Mouse (Mus musculus) MEL (cell line): ENCODE results near the gene Aqp8. TPM values are rescaled to one million over a fixed set of nuclear protein-coding genes. Genes with fewer than 3 reads are reported as not detected.

ENCODE experiments used
- DNase-seq: peaks from one replicate; pipeline ENCODE4 v3.0.0; 2011; ENCODE audit warnings: low read depth, low spot score
- H3K27ac ChIP-seq: 2 replicates; pipeline ENCODE4 v1.5.1; 2012; ENCODE audit warnings: low read depth, mild to moderate bottlenecking, control low read depth, low read length, moderate library complexity; ENCODE audit not compliant: control insufficient read depth
- H3K27me3 ChIP-seq, 2 experiments: fragments of 150-350 bp in 1 of 2; sonication (generic) in 1 of 2; 2 replicates each; pipeline ENCODE4 v1.6.1; 2012; ENCODE audit warnings: low read length in 2 of 2, mild to moderate bottlenecking in 2 of 2, improper control_type of control experiment in 1 of 2, moderate library complexity in 1 of 2; ENCODE audit not compliant: insufficient read depth in 2 of 2, control insufficient read depth in 1 of 2
- H3K36me3 ChIP-seq, 2 experiments: 2 replicates each; pipeline ENCODE4 v1.6.1; 2012 to 2014; ENCODE audit warnings: low read length in 2 of 2, improper control_type of control experiment in 1 of 2, inconsistent platforms in 1 of 2, mild to moderate bottlenecking in 1 of 2; ENCODE audit not compliant: insufficient read depth in 2 of 2, control insufficient read depth in 1 of 2
- H3K4me1 ChIP-seq, 2 experiments: fragments of 150-350 bp in 1 of 2; sonication (generic) in 1 of 2; 2 replicates each; pipeline ENCODE4 v1.6.1; 2012; ENCODE audit warnings: low read length in 2 of 2, improper control_type of control experiment in 1 of 2, mild to moderate bottlenecking in 1 of 2; ENCODE audit not compliant: insufficient read depth in 2 of 2, control insufficient read depth in 1 of 2
- H3K4me3 ChIP-seq, 2 experiments: fragments of 150-350 bp in 1 of 2; sonication (generic) in 1 of 2; 2 replicates each; pipeline ENCODE4 v1.5.1; 2012; ENCODE audit warnings: low read depth in 2 of 2, low read length in 2 of 2, mild to moderate bottlenecking in 2 of 2, moderate library complexity in 2 of 2, control low read depth in 1 of 2, improper control_type of control experiment in 1 of 2; ENCODE audit not compliant: control insufficient read depth in 1 of 2, insufficient read depth in 1 of 2
- H3K79me2 ChIP-seq: 2 replicates; pipeline ENCODE4 v1.6.1; 2012; ENCODE audit warnings: mild to moderate bottlenecking, low read length, moderate library complexity; ENCODE audit not compliant: control insufficient read depth, poor library complexity, insufficient read depth
- H3K9ac ChIP-seq: 2 replicates; pipeline ENCODE4 v1.6.1; 2012; ENCODE audit warnings: low read depth, mild to moderate bottlenecking, control low read depth, low read length, moderate library complexity; ENCODE audit not compliant: control insufficient read depth, poor library complexity, severe bottlenecking
- H3K9me3 ChIP-seq: fragments of 150-350 bp; sonication (generic); replicated peaks from 2 replicates; pipeline ENCODE4 v1.6.1; 2012; ENCODE audit warnings: mild to moderate bottlenecking, low read length, improper control_type of control experiment, moderate library complexity; ENCODE audit not compliant: insufficient read depth
- BHLHE40 ChIP-seq: IDR thresholded peaks from 2 replicates; pipeline ENCODE4 v1.6.1; 2012; ENCODE audit warnings: low read depth, mild to moderate bottlenecking, inconsistent platforms, low read length, improper control_type of control experiment, borderline replicate concordance
- CHD1 ChIP-seq: IDR thresholded peaks from 2 replicates; pipeline ENCODE4 v1.6.1; 2012; ENCODE audit warnings: low read depth, mild to moderate bottlenecking, inconsistent platforms, low read length, improper control_type of control experiment
- CHD2 ChIP-seq: IDR thresholded peaks from 2 replicates; pipeline ENCODE4 v1.6.1; 2011; ENCODE audit warnings: low read length, improper control_type of control experiment
- CTCF ChIP-seq, 3 experiments: IDR thresholded peaks in 2 of 3; conservative IDR thresholded peaks in 1 of 3; 2 replicates each; pipeline ENCODE4 v1.5.1; 2011 to 2012; ENCODE audit warnings: low read length in 3 of 3, low read depth in 2 of 3, mild to moderate bottlenecking in 2 of 3, improper control_type of control experiment in 1 of 3, inconsistent platforms in 1 of 3, mixed read lengths in 1 of 3, moderate library complexity in 1 of 3; ENCODE audit not compliant: control insufficient read depth in 1 of 3, insufficient read depth in 1 of 3, poor library complexity in 1 of 3, severe bottlenecking in 1 of 3
- ELF1 ChIP-seq: IDR thresholded peaks from 2 replicates; pipeline ENCODE4 v1.6.1; 2014; ENCODE audit warnings: low read depth, mild to moderate bottlenecking, inconsistent platforms, low read length, improper control_type of control experiment, moderate library complexity
- ETS1 ChIP-seq: IDR thresholded peaks from 2 replicates; pipeline ENCODE4 v1.6.1; 2012; ENCODE audit warnings: low read depth, mild to moderate bottlenecking, inconsistent platforms, low read length, improper control_type of control experiment, moderate library complexity
- GATA1 ChIP-seq: IDR thresholded peaks from 2 replicates; pipeline ENCODE4 v1.6.1; 2011; ENCODE audit warnings: low read depth, low read length, improper control_type of control experiment
- HCFC1 ChIP-seq: IDR thresholded peaks from 2 replicates; pipeline ENCODE4 v1.6.1; 2012; ENCODE audit warnings: low read depth, mild to moderate bottlenecking, inconsistent platforms, low read length, improper control_type of control experiment, moderate library complexity
- MAX ChIP-seq: IDR thresholded peaks from 2 replicates; pipeline ENCODE4 v1.6.1; 2011; ENCODE audit warnings: low read length, improper control_type of control experiment
- MEF2A ChIP-seq: IDR thresholded peaks from 2 replicates; pipeline ENCODE4 v1.6.1; 2014; ENCODE audit warnings: low read depth, mild to moderate bottlenecking, inconsistent platforms, low read length, improper control_type of control experiment; ENCODE audit not compliant: poor library complexity, insufficient replicate concordance, severe bottlenecking; ENCODE audit errors: extremely low read depth
- MYB ChIP-seq: IDR thresholded peaks from 2 replicates; pipeline ENCODE4 v1.6.1; 2011; ENCODE audit warnings: mild to moderate bottlenecking, low read depth, low read length, improper control_type of control experiment
- MYC ChIP-seq: IDR thresholded peaks from 2 replicates; pipeline ENCODE4 v1.6.1; 2011; ENCODE audit warnings: low read depth, mild to moderate bottlenecking, low read length, improper control_type of control experiment, moderate library complexity
- NELFE ChIP-seq: IDR thresholded peaks from 2 replicates; pipeline ENCODE4 v1.6.1; 2011; ENCODE audit warnings: low read depth, low read length, improper control_type of control experiment
- NRF1 ChIP-seq: IDR thresholded peaks from 2 replicates; pipeline ENCODE4 v1.6.1; 2014; ENCODE audit warnings: low read depth, mild to moderate bottlenecking, inconsistent platforms, low read length, improper control_type of control experiment, moderate library complexity; ENCODE audit not compliant: poor library complexity, insufficient read depth, severe bottlenecking
- POLR2AphosphoS2 ChIP-seq: IDR thresholded peaks from 2 replicates; pipeline ENCODE4 v1.6.1; 2011; ENCODE audit warnings: low read length, improper control_type of control experiment
- POLR2AphosphoS5 ChIP-seq: IDR thresholded peaks from 2 replicates; pipeline ENCODE4 v1.6.1; 2012; ENCODE audit warnings: low read depth, borderline replicate concordance, mild to moderate bottlenecking, inconsistent platforms, low read length, moderate library complexity, mixed read lengths
- RAD21 ChIP-seq: IDR thresholded peaks from 2 replicates; pipeline ENCODE4 v1.6.1; 2011; ENCODE audit warnings: mild to moderate bottlenecking, low read depth, low read length, improper control_type of control experiment
- RCOR1 ChIP-seq: IDR thresholded peaks from 2 replicates; pipeline ENCODE4 v1.6.1; 2012; ENCODE audit warnings: low read depth, mild to moderate bottlenecking, inconsistent platforms, low read length, improper control_type of control experiment
- SIN3A ChIP-seq: IDR thresholded peaks from 2 replicates; pipeline ENCODE4 v1.6.1; 2012; ENCODE audit warnings: low read length, improper control_type of control experiment, inconsistent platforms
- SMC3 ChIP-seq: IDR thresholded peaks from 2 replicates; pipeline ENCODE4 v1.6.1; 2011; ENCODE audit warnings: low read depth, low read length, improper control_type of control experiment
- TAL1 ChIP-seq: IDR thresholded peaks from 2 replicates; pipeline ENCODE4 v1.6.1; 2012; ENCODE audit warnings: mild to moderate bottlenecking, inconsistent platforms, low read length, moderate library complexity, mixed read lengths
- TBP ChIP-seq: IDR thresholded peaks from 2 replicates; pipeline ENCODE4 v1.8.0; 2011; ENCODE audit warnings: low read depth, low read length, improper control_type of control experiment
- TCF12 ChIP-seq: IDR thresholded peaks from 2 replicates; pipeline ENCODE4 v1.6.1; 2014; ENCODE audit warnings: low read depth, mild to moderate bottlenecking, inconsistent platforms, low read length, improper control_type of control experiment, moderate library complexity
- UBTF ChIP-seq: IDR thresholded peaks from 2 replicates; pipeline ENCODE4 v1.6.1; 2012; ENCODE audit warnings: low read depth, mild to moderate bottlenecking, inconsistent platforms, low read length, improper control_type of control experiment, moderate library complexity, borderline replicate concordance; ENCODE audit not compliant: insufficient read depth
- ZC3H11A ChIP-seq: IDR thresholded peaks from 2 replicates; pipeline ENCODE4 v1.6.1; 2012; ENCODE audit warnings: low read depth, mild to moderate bottlenecking, inconsistent platforms, low read length, improper control_type of control experiment
- ZMIZ1 ChIP-seq: IDR thresholded peaks from 2 replicates; pipeline ENCODE4 v1.6.1; 2012; ENCODE audit warnings: low read depth, mild to moderate bottlenecking, inconsistent platforms, low read length, improper control_type of control experiment, moderate library complexity
- polyA plus RNA-seq, 2 experiments: library from polyadenylated mRNA; stranded (reverse) in 1 of 2; unstranded in 1 of 2; fragments of >175 nt in 1 of 2; fragments of >200 nt in 1 of 2; gene quantifications; 2 replicates each; pipeline versions ENCODE4 v1.2.1 to v1.2.4; 2012; ENCODE audit warnings: low replicate concordance in 2 of 2, low read depth in 1 of 2; ENCODE audit not compliant: insufficient read length in 2 of 2, insufficient read depth in 1 of 2, missing spikeins in 1 of 2
- total RNA-seq: library from RNA; depleted of rRNA; stranded (reverse); fragments of 300-350 nt; gene quantifications from 2 replicates; pipeline ENCODE4 v1.2.3, GENCODE M21; 2012

The Aqp8 gene
- total and polyA plus RNA-seq, 3 experiments: 0.46 to 2.1 TPM; not detected in 1

GRCm38 (mm10) chr7:123421958-123422357, 40.1 kb upstream of the Aqp8 start:
- DNase-seq: no peak
- no peaks in the 10 kb centered on the region for H3K79me2 ChIP-seq

GRCm38 (mm10) chr7:123424281-123424680, 37.8 kb upstream of the Aqp8 start:
- Histone ChIP-seq H3K9ac (no peak overlapping the region), H3K27ac (no peak overlapping the region), H3K79me2 (no peaks in the 10 kb centered on the region), H3K9me3 (no peaks in the 10 kb centered on the region), H3K36me3 (peaks cover 0 to 2% of the 10 kb centered on the region in 2 experiments; a peak in 1 of 4 replicates), H3K4me3 (no peak overlapping the region), H3K27me3 (no peaks in the 10 kb centered on the region), H3K4me1 (no peaks in the 10 kb centered on the region)
- DNase-seq: no peak
- TF ChIP-seq SIN3A (no peak), NRF1 (no peak), ZC3H11A (no peak), MAX (no peak), MYB (no peak), HCFC1 (no peak), ETS1 (no peak), UBTF (no peak), SMC3 (no peak), ELF1 (no peak), RAD21 (no peak), TCF12 (no peak), ZMIZ1 (no peak), TAL1 (no peak), NELFE (no peak)

More at GRCm38 (mm10) chr7:123421958-123422357, 40.1 kb upstream of the Aqp8 start:
- Histone ChIP-seq H3K27me3 (no peaks in the 10 kb centered on the region), H3K36me3 (peaks cover 0 to 2% of the 10 kb centered on the region in 2 experiments; a peak in 1 of 4 replicates), H3K27ac (no peak overlapping the region)
- TF ChIP-seq UBTF (no peak), SMC3 (no peak), BHLHE40 (no peak), POLR2AphosphoS5 (no peak), TBP (no peak), CHD2 (no peak), MAX (no peak), MYC (no peak), ZC3H11A (no peak), CHD1 (no peak), GATA1 (no peak), MEF2A (no peak), POLR2AphosphoS2 (no peak), CTCF (IDR thresholded peaks at IDR 0.05 in 2 of 3, conservative IDR thresholded peaks at IDR 0.05 in 1 of 3; ENCODE audit: control insufficient read depth in 1 of 3, insufficient read depth in 1 of 3, low read depth in 2 of 3, low read length in 3 of 3, poor library complexity in 1 of 3, severe bottlenecking in 1 of 3) (no peak), NELFE (no peak), RCOR1 (no peak), RAD21 (no peak), SIN3A (no peak)
- TF ChIP-seq, all 39 proteins: peak for 0
- Histone ChIP-seq H3K4me3 (no peak overlapping the region), H3K9ac (no peak overlapping the region), H3K9me3 (no peaks in the 10 kb centered on the region), H3K4me1 (no peaks in the 10 kb centered on the region)
